Mouse (Mus musculus): ENCODE measurements at regions not wholly inside any gene's neighbourhood (a gene's known extent, or its start where the extent isn't known, plus 50 kb on each side); places are given as distances from the start of the nearest gene placed in this dataset.

DNA sequence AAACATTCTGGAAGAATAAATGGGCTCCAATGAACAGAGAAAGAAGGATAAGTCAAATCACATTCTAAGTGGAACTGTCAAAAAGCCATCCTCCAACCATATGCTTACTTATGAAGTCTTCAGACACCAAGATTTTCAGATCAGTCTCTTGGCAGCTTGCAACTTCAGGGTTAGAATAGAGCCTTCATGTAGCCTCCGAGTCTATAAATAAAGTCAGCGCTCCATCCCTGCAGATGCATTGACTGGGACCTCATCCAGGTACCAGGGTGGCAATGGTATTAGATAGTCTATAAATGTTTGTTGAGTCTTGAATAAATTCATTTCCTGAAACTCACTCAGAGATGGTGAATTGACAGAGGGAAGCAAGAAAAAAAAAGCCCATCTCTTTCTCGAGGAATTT lies 107.2 kb upstream of the Eepd1 start:
- H3K27me3 ChIP-seq (ENCODE audit: control insufficient read depth, insufficient read depth, low read length) = no peaks in the 10 kb centered on the region
- no peak overlapping the region for H3K4me3 ChIP-seq (ENCODE audit: low read depth, low read length)
- H3K36me3 ChIP-seq (ENCODE audit: control insufficient read depth, insufficient read depth, low read length) = no peaks in the 10 kb centered on the region
- ATAC-seq (ENCODE audit: insufficient number of reproducible peaks, low FRiP score, low TSS enrichment, low read depth) = no peak
- no peak overlapping the region for H3K9ac ChIP-seq (ENCODE audit: low read length)
- no peaks in the 10 kb centered on the region for H3K9me3 ChIP-seq (ENCODE audit: control insufficient read depth, low read length)
- no peak overlapping the region for H3K27ac ChIP-seq (replicated peaks; ENCODE audit: low read depth, low read length)
- WGBS = 87% methylated on average over 3 of the region's 3 CpGs
- H3K4me1 ChIP-seq (ENCODE audit: control insufficient read depth, insufficient read depth, low read length) = no peaks in the 10 kb centered on the region
- DNase-seq (ENCODE audit: low spot score) = no peak
- H3K4me2 ChIP-seq (ENCODE audit: low read depth, severe bottlenecking) = no peak overlapping the region

DNA sequence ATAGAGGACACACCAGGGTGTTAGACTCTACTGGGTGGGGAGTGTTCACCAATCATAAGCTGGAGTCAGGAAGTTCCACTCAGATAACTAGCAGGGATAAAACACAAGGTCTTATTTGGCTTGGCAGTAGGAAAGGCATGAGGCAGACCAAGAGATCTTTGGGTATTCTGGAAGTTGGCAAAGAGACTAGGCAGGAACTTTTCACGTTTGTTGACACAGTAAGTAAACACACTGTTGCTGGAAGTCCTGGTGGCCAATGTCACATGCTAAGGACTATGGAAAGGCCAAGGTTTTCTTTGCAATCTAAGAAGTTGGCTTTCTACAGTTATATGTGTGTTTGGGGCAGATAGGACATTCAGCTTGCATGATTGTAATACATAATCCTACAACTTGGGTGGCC lies 105.1 kb upstream of the Eepd1 start:
- Histone ChIP-seq H3K27me3 (ENCODE audit: control insufficient read depth, insufficient read depth, low read length) (no peaks in the 10 kb centered on the region), H3K9ac (ENCODE audit: low read length) (no peak overlapping the region), H3K36me3 (ENCODE audit: control insufficient read depth, insufficient read depth, low read length) (no peaks in the 10 kb centered on the region), H3K4me3 (ENCODE audit: low read depth, low read length) (no peak overlapping the region), H3K9me3 (ENCODE audit: control insufficient read depth, low read length) (no peaks in the 10 kb centered on the region), H3K4me2 (ENCODE audit: low read depth, severe bottlenecking) (no peak overlapping the region), H3K4me1 (ENCODE audit: control insufficient read depth, insufficient read depth, low read length) (no peaks in the 10 kb centered on the region), H3K27ac (replicated peaks; ENCODE audit: low read depth, low read length) (no peak overlapping the region)
- 63% methylated on average over 1 of the region's 1 CpGs for WGBS
- ATAC-seq (ENCODE audit: insufficient number of reproducible peaks, low FRiP score, low TSS enrichment, low read depth) (no peak), DNase-seq (ENCODE audit: low spot score) (no peak)

GRCm38 (mm10) chr9:25377771-25378747 lies 103.3 kb upstream of the Eepd1 start:
- ATAC-seq (ENCODE audit: insufficient number of reproducible peaks, low FRiP score, low TSS enrichment, low read depth) (no peak), DNase-seq (ENCODE audit: low spot score) (peak; percentile 12)
- Histone ChIP-seq H3K4me3 (ENCODE audit: low read depth, low read length) (no peak overlapping the region), H3K9me3 (ENCODE audit: control insufficient read depth, low read length) (no peaks in the 10 kb centered on the region), H3K4me2 (ENCODE audit: low read depth, severe bottlenecking) (no peak overlapping the region), H3K4me1 (ENCODE audit: control insufficient read depth, insufficient read depth, low read length) (no peaks in the 10 kb centered on the region), H3K9ac (ENCODE audit: low read length) (no peak overlapping the region), H3K36me3 (ENCODE audit: control insufficient read depth, insufficient read depth, low read length) (no peaks in the 10 kb centered on the region), H3K27me3 (ENCODE audit: control insufficient read depth, insufficient read depth, low read length) (no peaks in the 10 kb centered on the region), H3K27ac (replicated peaks; ENCODE audit: low read depth, low read length) (no peak overlapping the region)
- 66% methylated on average over 12 of the region's 12 CpGs for WGBS

GRCm38 (mm10) chr9:25385333-25385732 lies 96.0 kb upstream of the Eepd1 start:
- DNase-seq (ENCODE audit: low spot score) (no peak), ATAC-seq (ENCODE audit: insufficient number of reproducible peaks, low FRiP score, low TSS enrichment, low read depth) (no peak)
- no peaks in the 10 kb centered on the region for H3K27me3 ChIP-seq (ENCODE audit: control insufficient read depth, insufficient read depth, low read length)
- H3K9me3 ChIP-seq (ENCODE audit: control insufficient read depth, low read length) = no peaks in the 10 kb centered on the region
- no peak overlapping the region for H3K27ac ChIP-seq (replicated peaks; ENCODE audit: low read depth, low read length)
- H3K4me1 ChIP-seq (ENCODE audit: control insufficient read depth, insufficient read depth, low read length) = no peaks in the 10 kb centered on the region
- H3K36me3 ChIP-seq (ENCODE audit: control insufficient read depth, insufficient read depth, low read length) = no peaks in the 10 kb centered on the region
- H3K4me2 ChIP-seq (ENCODE audit: low read depth, severe bottlenecking) = no peak overlapping the region
- no peak overlapping the region for H3K9ac ChIP-seq (ENCODE audit: low read length)
- no peak overlapping the region for H3K4me3 ChIP-seq (ENCODE audit: low read depth, low read length)

- Histone ChIP-seq H3K27me3 (ENCODE audit: control insufficient read depth, insufficient read depth, low read length) (no peaks in the 10 kb centered on the region), H3K4me2 (ENCODE audit: low read depth, severe bottlenecking) (no peak overlapping the region), H3K4me1 (ENCODE audit: control insufficient read depth, insufficient read depth, low read length) (no peaks in the 10 kb centered on the region), H3K36me3 (ENCODE audit: control insufficient read depth, insufficient read depth, low read length) (no peaks in the 10 kb centered on the region), H3K9me3 (ENCODE audit: control insufficient read depth, low read length) (no peaks in the 10 kb centered on the region), H3K27ac (replicated peaks; ENCODE audit: low read depth, low read length) (no peak overlapping the region), H3K9ac (ENCODE audit: low read length) (no peak overlapping the region), H3K4me3 (ENCODE audit: low read depth, low read length) (no peak overlapping the region)
- ATAC-seq (ENCODE audit: insufficient number of reproducible peaks, low FRiP score, low TSS enrichment, low read depth) = no peak
- WGBS = 75% methylated on average over 4 of the region's 4 CpGs
- no peak for DNase-seq (ENCODE audit: low spot score)
These were observed 93.3 kb upstream of the Eepd1 start for GRCm38 (mm10) chr9:25387876-25388650.

GRCm38 (mm10) chr9:25389351-25389750 lies 92.0 kb upstream of the Eepd1 start:
- 77% methylated on average over 3 of the region's 3 CpGs for WGBS

DNA sequence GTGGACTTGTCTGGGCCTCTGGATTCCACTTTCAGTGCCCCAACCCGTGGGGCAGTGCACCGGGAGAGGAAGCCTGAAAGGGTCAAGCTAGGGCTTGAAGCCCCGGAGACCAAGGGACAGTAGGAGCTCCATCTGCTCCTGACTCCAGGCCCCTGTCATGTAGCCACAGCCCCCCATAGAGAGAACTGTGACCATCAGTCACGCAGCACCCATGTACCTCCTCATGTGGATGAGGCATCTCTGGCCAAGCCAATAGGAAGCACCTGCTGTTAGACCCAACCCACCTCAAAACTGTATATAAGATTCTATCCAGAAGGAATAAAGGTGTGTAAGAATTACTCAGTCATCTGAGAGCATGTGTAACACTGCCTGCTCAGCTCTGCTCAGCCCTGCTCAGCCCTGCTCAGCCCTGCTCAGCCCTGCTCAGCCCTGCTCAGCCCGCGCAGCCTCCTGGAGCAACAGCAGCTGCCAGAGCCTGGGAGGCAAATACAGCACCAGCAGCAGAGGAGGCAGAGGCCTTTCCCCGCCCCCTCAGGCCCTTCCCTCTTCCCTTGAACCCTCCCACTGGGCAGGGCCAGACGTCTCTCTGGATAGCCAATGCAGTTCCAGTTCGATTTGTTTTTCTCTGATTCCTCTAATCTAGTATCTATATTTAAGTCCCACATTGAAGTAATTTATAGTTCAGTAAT lies 80.6 kb upstream of the Eepd1 start:
- Histone ChIP-seq H3K36me3 (ENCODE audit: control insufficient read depth, insufficient read depth, low read length) (no peaks in the 10 kb centered on the region), H3K27me3 (ENCODE audit: control insufficient read depth, insufficient read depth, low read length) (no peaks in the 10 kb centered on the region), H3K9me3 (ENCODE audit: control insufficient read depth, low read length) (no peaks in the 10 kb centered on the region), H3K4me2 (ENCODE audit: low read depth, severe bottlenecking) (no peak overlapping the region), H3K27ac (replicated peaks; ENCODE audit: low read depth, low read length) (no peak overlapping the region), H3K9ac (ENCODE audit: low read length) (no peak overlapping the region), H3K4me1 (ENCODE audit: control insufficient read depth, insufficient read depth, low read length) (no peaks in the 10 kb centered on the region), H3K4me3 (ENCODE audit: low read depth, low read length) (no peak overlapping the region)
- ATAC-seq (ENCODE audit: insufficient number of reproducible peaks, low FRiP score, low TSS enrichment, low read depth) (peak; percentile 90), DNase-seq (ENCODE audit: low spot score) (peak; percentile 70)
- 34% methylated on average over 9 of the region's 9 CpGs for WGBS

More at GRCm38 (mm10) chr9:25389351-25389750, 92.0 kb upstream of the Eepd1 start:
- Histone ChIP-seq H3K27me3 (ENCODE audit: control insufficient read depth, insufficient read depth, low read length) (no peaks in the 10 kb centered on the region), H3K4me2 (ENCODE audit: low read depth, severe bottlenecking) (no peak overlapping the region), H3K9ac (ENCODE audit: low read length) (no peak overlapping the region), H3K27ac (replicated peaks; ENCODE audit: low read depth, low read length) (no peak overlapping the region), H3K4me1 (ENCODE audit: control insufficient read depth, insufficient read depth, low read length) (no peaks in the 10 kb centered on the region), H3K36me3 (ENCODE audit: control insufficient read depth, insufficient read depth, low read length) (no peaks in the 10 kb centered on the region), H3K9me3 (ENCODE audit: control insufficient read depth, low read length) (no peaks in the 10 kb centered on the region), H3K4me3 (ENCODE audit: low read depth, low read length) (no peak overlapping the region)
- ATAC-seq (ENCODE audit: insufficient number of reproducible peaks, low FRiP score, low TSS enrichment, low read depth) (no peak), DNase-seq (ENCODE audit: low spot score) (no peak)

DNA sequence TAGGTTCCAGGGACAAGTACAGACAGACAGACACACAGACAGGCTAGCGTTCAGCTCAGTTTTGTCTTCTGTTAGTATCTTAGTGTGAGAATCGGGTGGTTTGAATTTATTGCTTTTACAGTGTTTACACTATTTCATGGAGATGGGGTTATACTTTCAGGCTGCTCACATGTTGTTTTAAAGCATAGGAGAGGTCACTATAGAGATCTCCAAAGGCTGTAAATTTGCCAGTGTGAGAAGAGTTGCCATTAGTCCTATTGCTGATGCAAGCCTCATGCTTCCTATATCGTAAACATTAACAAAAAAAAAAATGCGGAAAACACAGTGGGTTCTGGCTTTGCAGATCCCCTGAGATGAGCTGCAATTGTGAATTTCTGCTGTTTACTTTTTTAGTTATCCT lies 75.5 kb upstream of the Eepd1 start:
- no peak overlapping the region for H3K27ac ChIP-seq (replicated peaks; ENCODE audit: low read depth, low read length)
- H3K4me2 ChIP-seq (ENCODE audit: low read depth, severe bottlenecking) = no peak overlapping the region
- ATAC-seq (ENCODE audit: insufficient number of reproducible peaks, low FRiP score, low TSS enrichment, low read depth) (no peak), DNase-seq (ENCODE audit: low spot score) (no peak)
- H3K9me3 ChIP-seq (ENCODE audit: control insufficient read depth, low read length) = no peaks in the 10 kb centered on the region
- no peak overlapping the region for H3K9ac ChIP-seq (ENCODE audit: low read length)
- H3K27me3 ChIP-seq (ENCODE audit: control insufficient read depth, insufficient read depth, low read length) = no peaks in the 10 kb centered on the region
- H3K36me3 ChIP-seq (ENCODE audit: control insufficient read depth, insufficient read depth, low read length) = no peaks in the 10 kb centered on the region
- no peaks in the 10 kb centered on the region for H3K4me1 ChIP-seq (ENCODE audit: control insufficient read depth, insufficient read depth, low read length)
- WGBS = 91% methylated on average over 4 of the region's 4 CpGs
- no peak overlapping the region for H3K4me3 ChIP-seq (ENCODE audit: low read depth, low read length)
